Mouse (Mus musculus) neutrophil, adult 83 days (primary cell): ENCODE results near the gene Serpinb9g. TPM values are rescaled to one million over a fixed set of nuclear protein-coding genes. Genes with fewer than 3 reads are reported as not detected.

Source experiments
- total RNA-seq, 2 experiments: library from RNA; stranded (reverse); gene quantifications; one replicate each; pipeline ENCODE4 v1.2.4; 2023

The Serpinb9g gene
- total RNA-seq: not detected

DNA sequence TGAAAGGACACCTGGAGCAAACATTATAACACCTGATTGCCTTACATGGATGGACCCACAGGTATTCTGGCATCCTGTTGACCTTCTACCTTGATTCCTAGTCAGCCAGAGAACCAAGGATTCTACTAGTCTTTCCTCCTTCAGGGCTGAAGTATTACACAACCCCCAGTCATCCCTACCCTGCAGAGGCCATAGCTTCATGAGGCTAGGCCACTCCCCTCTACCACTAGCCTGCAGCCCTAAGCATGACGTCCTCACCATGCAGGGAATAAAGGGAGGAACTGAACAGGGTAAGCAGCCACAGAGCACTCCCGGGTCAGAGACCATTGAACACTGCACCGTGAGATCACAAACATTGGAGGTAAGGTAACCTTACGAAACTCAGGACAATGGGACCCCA is at the start of gene Serpinb9g:
TSS of gene Serpinb9g (plus strand) at position 301 of the 400 bp plus-strand sequence.

Other genes with a start within 250 kb of the Serpinb9g start
- gene Serpinb9e, start 235.2 kb upstream of the Serpinb9g start, total RNA-seq: not detected
- gene Serpinb9f, start 160.7 kb upstream of the Serpinb9g start, total RNA-seq: not detected
- not detected for gene Gm11397, start 89.0 kb upstream of the Serpinb9g start, total RNA-seq
- not detected for gene Serpinb6d, start 176.6 kb downstream of the Serpinb9g start, total RNA-seq